Mouse (Mus musculus): Measurements from ENCODE around the gene Dlgap1. TPM values are rescaled to one million over a fixed set of nuclear protein-coding genes. Genes with fewer than 3 reads are reported as not detected.
"Not testable (repeated sequence)": the region's sequence is repeated elsewhere in the genome, so short reads cannot be mapped to it uniquely, and the experiment has no call there.

Dlgap1 gene
- total RNA-seq, 2 experiments from 2014 or later = 0.40 to 0.53 TPM

- no peak for DNase-seq
- intact Hi-C loops (cut with DNase I) = no loop called here
Observed at GRCm38 (mm10) chr17:70516506-70516905, 547.6 kb downstream of the Dlgap1 start.

- DNase-seq = no peak
- intact Hi-C loops (cut with DNase I) = no loop called here
Observed at GRCm38 (mm10) chr17:70517333-70517732, 548.5 kb downstream of the Dlgap1 start.

GRCm38 (mm10) chr17:70521058-70521851 is 552.4 kb downstream of the Dlgap1 start:
- intact Hi-C loops (cut with DNase I) = loop anchor here (10.0 kb wide), 1 partner anchor 454 kb away; no protein-coding TSS in a partner anchor
- no peak for DNase-seq

GRCm38 (mm10) chr17:70521971-70522370 is 553.1 kb downstream of the Dlgap1 start:
- intact Hi-C loops (cut with DNase I) = loop anchor here (10.0 kb wide), 1 partner anchor 453 kb away; no protein-coding TSS in a partner anchor
- no peak for DNase-seq

GRCm38 (mm10) chr17:70525990-70526389 is 557.1 kb downstream of the Dlgap1 start:
- intact Hi-C loops (cut with DNase I) = loop anchor here (2.0 to 10.0 kb wide), 2 partner anchors 61 to 449 kb away; no protein-coding TSS in a partner anchor

GRCm38 (mm10) chr17:70527101-70527500 is 558.2 kb downstream of the Dlgap1 start:
- intact Hi-C loops (cut with DNase I) = loop anchor here (1.0 to 10.0 kb wide), 4 partner anchors 60 to 448 kb away; no protein-coding TSS in a partner anchor
- DNase-seq = peak; percentile 43 to 54

More at GRCm38 (mm10) chr17:70525990-70526389, 557.1 kb downstream of the Dlgap1 start:
- DNase-seq = no peak

- intact Hi-C loops (cut with DNase I) = loop anchor here (10.0 kb wide), 1 partner anchor 446 kb away; no protein-coding TSS in a partner anchor
- peak in 1 of 2 experiments; percentile 5 for DNase-seq
Observed at GRCm38 (mm10) chr17:70528196-70529187, 559.6 kb downstream of the Dlgap1 start.

- intact Hi-C loops (cut with DNase I) = no loop called here
- DNase-seq = no peak
Observed at GRCm38 (mm10) chr17:70534321-70534720, 565.4 kb downstream of the Dlgap1 start.

- intact Hi-C loops (cut with DNase I) = no loop called here
- no peak for DNase-seq
Observed at GRCm38 (mm10) chr17:70541816-70542215, 572.9 kb downstream of the Dlgap1 start.

GRCm38 (mm10) chr17:70550793-70551192 is 581.9 kb downstream of the Dlgap1 start:
- intact Hi-C loops (cut with DNase I) = no loop called here
- DNase-seq = no peak

- intact Hi-C loops (cut with DNase I) = no loop called here
- DNase-seq = no peak
Observed at GRCm38 (mm10) chr17:70561547-70561946, 592.7 kb downstream of the Dlgap1 start.

GRCm38 (mm10) chr17:70570848-70571247 is 602.0 kb downstream of the Dlgap1 start:
- intact Hi-C loops (cut with DNase I) = no loop called here
- no peak for DNase-seq

- intact Hi-C loops (cut with DNase I) = no loop called here
- DNase-seq = no peak
Observed at GRCm38 (mm10) chr17:70583042-70583441, 614.2 kb downstream of the Dlgap1 start.

GRCm38 (mm10) chr17:70586735-70587425 is 618.0 kb downstream of the Dlgap1 start:
- intact Hi-C loops (cut with DNase I) = loop anchor here (2.0 kb wide), 1 partner anchor 60 kb away; no protein-coding TSS in a partner anchor
- DNase-seq = no peak

- not testable (repeated sequence) for DNase-seq
- intact Hi-C loops (cut with DNase I) = loop anchor here (2.0 kb wide), 1 partner anchor 61 kb away; no protein-coding TSS in a partner anchor
Observed at GRCm38 (mm10) chr17:70587975-70588630, 619.2 kb downstream of the Dlgap1 start.

- intact Hi-C loops (cut with DNase I) = no loop called here
- no peak for DNase-seq
Observed at GRCm38 (mm10) chr17:70588691-70589090, 619.8 kb downstream of the Dlgap1 start.

GRCm38 (mm10) chr17:70589140-70589539 is 620.3 kb downstream of the Dlgap1 start:
- intact Hi-C loops (cut with DNase I) = no loop called here
- no peak for DNase-seq

GRCm38 (mm10) chr17:70590506-70590905 is 621.6 kb downstream of the Dlgap1 start:
- intact Hi-C loops (cut with DNase I) = no loop called here
- no peak for DNase-seq

GRCm38 (mm10) chr17:70594277-70594676 is 625.4 kb downstream of the Dlgap1 start:
- intact Hi-C loops (cut with DNase I) = no loop called here
- no peak for DNase-seq

GRCm38 (mm10) chr17:70596326-70596725 is 627.5 kb downstream of the Dlgap1 start:
- DNase-seq = no peak
- intact Hi-C loops (cut with DNase I) = no loop called here

All from heart, postnatal 10 days (tissue).